Mouse (Mus musculus): ENCODE results near the gene Trnp1. TPM values are rescaled to one million over a fixed set of nuclear protein-coding genes. Genes with fewer than 3 reads are reported as not detected.

The Trnp1 gene
- polyA plus RNA-seq, 1 experiment, result 128 TPM

DNA sequence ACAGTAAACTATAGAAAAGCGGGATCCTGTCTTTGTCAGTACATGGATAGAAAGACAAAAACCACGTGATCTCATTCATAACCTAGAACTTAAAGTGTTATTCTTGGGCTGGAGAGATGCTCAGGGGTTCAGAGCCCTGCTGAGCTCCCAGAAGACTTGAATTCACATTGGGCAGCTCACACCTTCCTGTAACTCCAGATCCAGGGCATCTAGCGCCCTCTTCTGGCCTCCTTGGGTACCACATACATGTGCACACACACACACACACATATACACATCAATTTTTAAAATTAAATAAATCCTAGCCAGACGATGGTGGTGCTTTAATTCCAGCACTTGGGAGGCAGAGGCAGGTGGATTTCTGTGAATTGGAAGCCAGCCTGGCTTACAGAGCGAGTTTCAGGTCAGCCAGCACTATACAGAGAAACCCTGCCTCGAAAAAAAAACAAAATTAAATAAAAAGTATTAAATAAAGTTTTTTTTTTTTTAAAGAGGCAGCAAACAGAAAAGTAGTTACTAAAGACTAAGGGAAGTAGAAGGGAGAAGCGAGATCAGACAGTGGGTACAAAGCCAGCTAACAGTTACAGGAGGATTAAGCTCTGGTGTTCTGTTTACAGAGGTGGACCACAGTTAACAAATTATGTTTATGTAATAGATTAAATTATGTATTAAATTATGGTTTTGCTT, 27.1 kb downstream of the Trnp1 start:
- Histone ChIP-seq H3K27ac (ENCODE audit: insufficient read depth, low read length) (no peak overlapping the region), H3K4me3 (ENCODE audit: insufficient read depth, low read length) (no peak overlapping the region), H3K4me1 (ENCODE audit: control insufficient read depth, insufficient read depth, low read length) (no peaks in the 10 kb centered on the region)
- TF ChIP-seq POLR2A (IDR thresholded peaks at IDR 0.05; ENCODE audit: extremely low read depth, insufficient read depth, low read length), result no peak

GRCm38 (mm10) chr4:133469122-133469521, 29.2 kb downstream of the Trnp1 start:
- H3K27ac ChIP-seq (ENCODE audit: insufficient read depth, low read length), result no peak overlapping the region
- H3K4me1 ChIP-seq (ENCODE audit: control insufficient read depth, insufficient read depth, low read length), result no peaks in the 10 kb centered on the region
- no peak overlapping the region for H3K4me3 ChIP-seq (ENCODE audit: insufficient read depth, low read length)
- no peak for TF ChIP-seq POLR2A (IDR thresholded peaks at IDR 0.05; ENCODE audit: extremely low read depth, insufficient read depth, low read length)
- no peak for TF ChIP-seq CTCF (IDR thresholded peaks at IDR 0.05; ENCODE audit: extremely low read depth, insufficient read depth, low read length)

DNA sequence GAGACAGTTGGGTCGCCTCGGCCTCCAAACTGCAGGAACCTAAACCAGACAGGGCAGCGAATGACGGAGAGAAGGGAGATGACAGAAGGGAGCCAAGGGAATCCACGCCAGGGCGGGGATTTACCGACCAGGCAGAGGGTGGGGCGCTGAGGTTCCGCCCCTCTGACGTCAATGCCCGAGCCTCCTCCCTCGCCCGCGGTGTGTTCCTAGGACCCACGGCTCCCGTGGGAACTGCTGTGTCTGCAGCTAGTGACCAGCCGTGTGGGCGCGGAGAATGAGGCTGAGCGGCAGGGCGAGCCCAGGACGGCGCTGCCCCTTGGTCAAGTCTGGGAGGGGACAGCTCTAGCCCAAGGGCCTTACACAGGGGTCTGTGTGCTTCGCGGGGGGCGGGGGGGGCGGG, 30.3 kb downstream of the Trnp1 start:
- Histone ChIP-seq H3K4me3 (ENCODE audit: insufficient read depth, low read length) (peak overlapping the region; percentile 31), H3K4me1 (ENCODE audit: control insufficient read depth, insufficient read depth, low read length) (no peaks in the 10 kb centered on the region), H3K27ac (ENCODE audit: insufficient read depth, low read length) (no peak overlapping the region)
- no peak for TF ChIP-seq CTCF (IDR thresholded peaks at IDR 0.05; ENCODE audit: extremely low read depth, insufficient read depth, low read length)

DNA sequence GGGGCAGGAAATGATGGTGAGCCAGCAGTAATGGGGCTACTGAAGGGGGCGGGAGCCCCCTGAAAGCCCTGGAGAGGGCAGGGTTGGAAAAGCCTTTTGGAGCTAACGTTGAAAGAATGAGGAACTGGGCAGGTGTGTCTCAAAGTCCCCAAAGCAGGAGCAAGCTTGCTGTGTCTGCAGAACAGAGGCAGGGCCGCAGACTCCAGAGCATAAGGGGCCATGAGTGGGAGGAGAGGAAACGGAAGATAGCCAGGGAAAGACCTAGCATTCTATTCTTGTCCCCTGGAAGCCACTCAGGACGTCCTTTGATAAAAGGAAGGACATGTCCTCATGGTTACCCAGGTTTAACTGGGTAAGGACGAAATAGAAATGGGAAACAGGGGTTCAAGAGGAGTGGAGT, 35.2 kb downstream of the Trnp1 start:
- Histone ChIP-seq H3K4me1 (ENCODE audit: control insufficient read depth, insufficient read depth, low read length) (no peaks in the 10 kb centered on the region), H3K27ac (ENCODE audit: insufficient read depth, low read length) (no peak overlapping the region), H3K4me3 (ENCODE audit: insufficient read depth, low read length) (no peak overlapping the region)
- no peak for TF ChIP-seq POLR2A (IDR thresholded peaks at IDR 0.05; ENCODE audit: extremely low read depth, insufficient read depth, low read length)
- TF ChIP-seq CTCF (IDR thresholded peaks at IDR 0.05; ENCODE audit: extremely low read depth, insufficient read depth, low read length), result no peak

DNA sequence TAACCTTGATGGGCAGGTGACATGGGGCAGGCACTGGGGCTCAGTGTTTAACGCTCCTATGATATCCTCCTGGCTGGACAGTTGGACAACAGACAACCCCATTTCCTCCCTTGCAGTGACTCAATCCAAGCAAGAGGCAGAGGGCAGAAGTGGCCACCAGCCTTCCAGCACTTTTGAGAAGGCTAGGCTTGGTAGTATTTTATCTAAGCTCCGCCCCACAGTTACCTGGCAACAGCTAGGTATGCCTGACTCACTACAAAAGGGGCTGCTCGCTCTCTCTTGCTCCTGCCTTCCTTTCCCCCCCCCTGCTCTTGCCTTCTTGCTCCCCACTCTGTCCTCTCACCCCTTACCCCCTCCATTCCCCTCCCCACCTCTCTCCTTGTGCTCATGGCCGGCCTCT, 37.0 kb downstream of the Trnp1 start:
- Histone ChIP-seq H3K4me1 (ENCODE audit: control insufficient read depth, insufficient read depth, low read length) (no peaks in the 10 kb centered on the region), H3K27ac (ENCODE audit: insufficient read depth, low read length) (no peak overlapping the region), H3K4me3 (ENCODE audit: insufficient read depth, low read length) (no peak overlapping the region)
- TF ChIP-seq POLR2A (IDR thresholded peaks at IDR 0.05; ENCODE audit: extremely low read depth, insufficient read depth, low read length) (no peak), CTCF (IDR thresholded peaks at IDR 0.05; ENCODE audit: extremely low read depth, insufficient read depth, low read length) (no peak)

DNA sequence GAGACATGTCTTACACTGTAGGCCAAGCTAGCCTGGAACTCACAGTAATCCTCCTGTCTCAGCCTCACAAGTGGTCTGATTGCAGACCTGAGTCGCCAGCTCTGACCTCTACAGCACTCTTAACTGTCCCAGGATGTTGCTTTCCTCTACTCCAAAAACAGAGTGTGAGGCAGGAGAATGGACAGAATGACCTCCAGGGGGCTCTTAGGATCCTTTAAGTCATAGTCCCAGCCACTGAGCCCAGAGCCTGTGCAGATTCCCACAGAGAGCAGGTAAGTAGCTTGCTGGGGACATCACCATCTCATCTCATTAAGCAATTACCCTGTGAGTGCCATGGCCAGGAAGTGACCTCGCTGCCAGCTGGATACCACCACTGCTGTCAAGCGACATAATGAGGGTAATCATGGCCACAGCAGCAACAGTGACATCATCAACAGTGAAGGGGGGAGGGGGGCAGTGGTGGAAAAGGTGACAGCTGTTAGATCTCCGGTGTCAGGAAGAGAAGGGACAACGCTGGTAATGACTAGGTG, 37.5 kb downstream of the Trnp1 start:
- TF ChIP-seq CTCF (IDR thresholded peaks at IDR 0.05; ENCODE audit: extremely low read depth, insufficient read depth, low read length) (no peak), POLR2A (IDR thresholded peaks at IDR 0.05; ENCODE audit: extremely low read depth, insufficient read depth, low read length) (no peak)
- Histone ChIP-seq H3K27ac (ENCODE audit: insufficient read depth, low read length) (no peak overlapping the region), H3K4me3 (ENCODE audit: insufficient read depth, low read length) (no peak overlapping the region), H3K4me1 (ENCODE audit: control insufficient read depth, insufficient read depth, low read length) (no peaks in the 10 kb centered on the region)

GRCm38 (mm10) chr4:133460006-133460405, 38.3 kb downstream of the Trnp1 start:
- no peak overlapping the region for H3K4me3 ChIP-seq (ENCODE audit: insufficient read depth, low read length)
- no peak for TF ChIP-seq CTCF (IDR thresholded peaks at IDR 0.05; ENCODE audit: extremely low read depth, insufficient read depth, low read length)
- TF ChIP-seq POLR2A (IDR thresholded peaks at IDR 0.05; ENCODE audit: extremely low read depth, insufficient read depth, low read length), result no peak
- no peak overlapping the region for H3K27ac ChIP-seq (ENCODE audit: insufficient read depth, low read length)
- no peaks in the 10 kb centered on the region for H3K4me1 ChIP-seq (ENCODE audit: control insufficient read depth, insufficient read depth, low read length)

GRCm38 (mm10) chr4:133458044-133458443, 40.3 kb downstream of the Trnp1 start:
- Histone ChIP-seq H3K4me3 (ENCODE audit: insufficient read depth, low read length) (no peak overlapping the region), H3K27ac (ENCODE audit: insufficient read depth, low read length) (no peak overlapping the region), H3K4me1 (ENCODE audit: control insufficient read depth, insufficient read depth, low read length) (no peaks in the 10 kb centered on the region)
- TF ChIP-seq POLR2A (IDR thresholded peaks at IDR 0.05; ENCODE audit: extremely low read depth, insufficient read depth, low read length), result no peak
- no peak for TF ChIP-seq CTCF (IDR thresholded peaks at IDR 0.05; ENCODE audit: extremely low read depth, insufficient read depth, low read length)

DNA sequence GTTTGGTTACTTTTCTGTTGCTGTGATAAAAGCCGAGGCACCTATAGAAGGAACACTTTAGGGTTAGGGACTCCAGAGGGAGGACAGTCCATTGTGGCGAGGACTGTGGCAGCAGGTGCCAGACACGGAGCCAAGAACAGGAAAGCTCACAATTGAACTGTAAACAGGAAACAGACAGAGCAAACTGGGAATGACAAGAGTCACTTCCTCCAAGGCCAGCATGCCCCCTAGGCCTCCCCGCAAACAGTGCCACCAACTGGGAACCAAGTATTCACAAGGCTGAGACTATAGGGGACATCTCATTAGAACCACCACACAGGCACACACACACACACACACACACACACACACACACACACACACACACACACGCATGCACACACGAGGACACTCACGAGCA, 45.9 kb downstream of the Trnp1 start:
- Histone ChIP-seq H3K27ac (ENCODE audit: insufficient read depth, low read length) (no peak overlapping the region), H3K4me3 (ENCODE audit: insufficient read depth, low read length) (no peak overlapping the region), H3K4me1 (ENCODE audit: control insufficient read depth, insufficient read depth, low read length) (no peaks in the 10 kb centered on the region)
- TF ChIP-seq POLR2A (IDR thresholded peaks at IDR 0.05; ENCODE audit: extremely low read depth, insufficient read depth, low read length), result no peak
- no peak for TF ChIP-seq CTCF (IDR thresholded peaks at IDR 0.05; ENCODE audit: extremely low read depth, insufficient read depth, low read length)

DNA sequence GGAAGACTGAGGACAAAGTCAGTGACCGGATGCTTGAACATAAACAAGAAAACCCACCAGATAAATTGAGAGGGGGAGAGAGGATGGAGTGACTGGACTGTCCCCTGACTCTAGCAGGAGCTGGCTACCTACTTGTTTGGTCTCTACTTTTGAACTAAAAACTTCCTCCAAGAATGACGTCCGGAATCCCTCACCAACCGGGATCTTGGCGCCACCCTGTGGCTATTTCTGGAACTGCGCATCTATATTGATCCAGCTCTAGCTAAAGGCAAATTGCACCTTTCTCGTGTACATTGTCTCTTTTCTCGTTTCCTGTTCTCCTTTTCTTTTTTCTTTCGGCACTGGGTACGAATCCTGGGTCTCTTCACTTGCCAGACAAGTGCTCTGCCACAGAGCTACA, 46.8 kb downstream of the Trnp1 start:
- H3K4me3 ChIP-seq (ENCODE audit: insufficient read depth, low read length), result no peak overlapping the region
- TF ChIP-seq CTCF (IDR thresholded peaks at IDR 0.05; ENCODE audit: extremely low read depth, insufficient read depth, low read length) (peak; percentile 98), POLR2A (IDR thresholded peaks at IDR 0.05; ENCODE audit: extremely low read depth, insufficient read depth, low read length) (no peak)

More for the DNA sequence above, 46.8 kb downstream of the Trnp1 start:
- Histone ChIP-seq H3K4me1 (ENCODE audit: control insufficient read depth, insufficient read depth, low read length) (no peaks in the 10 kb centered on the region), H3K27ac (ENCODE audit: insufficient read depth, low read length) (no peak overlapping the region)

Data from cortical plate, adult 2 months (tissue).